Mouse (Mus musculus): ENCODE results near the gene Cnot6l. TPM values are rescaled to one million over a fixed set of nuclear protein-coding genes. Genes with fewer than 3 reads are reported as not detected.

Cnot6l gene
- total RNA-seq, 2 experiments from 2014 or later, result 80.4 to 106 TPM

Other genes with a start within 250 kb of the Cnot6l start
- 1 to 10 TPM in 1 of 2 experiments, under 1 TPM in 1; 0.99 to 1.2 TPM for gene Cxcl13, start 207.2 kb downstream of the Cnot6l start, total RNA-seq (2021)
- gene Mrpl1, start 45.3 kb upstream of the Cnot6l start, total RNA-seq (2021), result 10 to 100 TPM; 21.1 to 22.8 TPM
- 1 to 10 TPM; 2.0 to 2.4 TPM for gene Fras1, start 209.8 kb upstream of the Cnot6l start, total RNA-seq (2021)

Measured in adrenal gland, postnatal 36 days (tissue).